Mouse (Mus musculus) c-Kit-positive CD71-positive TER-119-positive erythroid progenitor cells, embryonic 14.5 days (primary cell): ENCODE data around the gene Sox6.

Experiments used
- DNase-seq: peaks from one replicate; pipeline ENCODE4 v3.0.0-alpha.2; 2013; ENCODE audit warnings: low spot score

Sox6 gene

DNA sequence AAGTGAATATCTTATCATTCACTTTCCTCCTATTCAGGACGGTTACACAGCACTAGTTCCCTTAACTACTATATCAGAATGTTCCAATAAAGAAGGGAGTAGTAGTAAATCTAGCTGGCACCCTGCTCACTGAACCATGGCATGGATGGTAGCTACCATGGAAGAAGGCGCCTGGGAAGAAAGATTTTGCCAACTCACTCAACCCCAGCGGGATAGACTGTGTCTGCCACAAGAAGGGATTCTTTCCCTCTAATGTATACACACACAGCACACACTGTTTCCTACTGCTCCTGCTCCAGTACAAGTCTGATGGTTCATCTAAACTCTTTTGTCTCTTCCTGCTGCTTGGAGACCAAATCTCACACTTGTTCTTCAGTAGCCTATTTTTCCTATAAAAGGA, 147.1 kb downstream of the Sox6 start:
- no peak for DNase-seq

DNA sequence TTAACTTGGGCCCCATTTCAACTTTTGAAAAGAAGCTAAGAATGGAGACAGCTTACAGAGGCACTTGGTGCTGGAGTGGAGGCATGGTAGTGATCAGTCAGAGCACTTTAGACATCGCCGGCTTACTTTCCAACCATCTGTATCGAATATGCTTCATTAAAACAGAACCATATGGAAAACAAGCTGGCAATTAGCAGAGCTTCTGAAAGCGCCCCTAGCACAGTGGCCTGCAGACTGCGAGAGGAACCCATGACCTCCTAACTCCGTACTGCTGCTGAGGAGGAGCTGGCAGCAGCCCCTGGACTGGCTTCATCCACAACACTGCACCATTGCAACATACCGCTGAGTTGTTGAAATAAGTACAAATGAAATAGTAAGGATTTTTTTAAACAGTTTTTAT, 148.7 kb downstream of the Sox6 start:
- DNase-seq, result no peak

DNA sequence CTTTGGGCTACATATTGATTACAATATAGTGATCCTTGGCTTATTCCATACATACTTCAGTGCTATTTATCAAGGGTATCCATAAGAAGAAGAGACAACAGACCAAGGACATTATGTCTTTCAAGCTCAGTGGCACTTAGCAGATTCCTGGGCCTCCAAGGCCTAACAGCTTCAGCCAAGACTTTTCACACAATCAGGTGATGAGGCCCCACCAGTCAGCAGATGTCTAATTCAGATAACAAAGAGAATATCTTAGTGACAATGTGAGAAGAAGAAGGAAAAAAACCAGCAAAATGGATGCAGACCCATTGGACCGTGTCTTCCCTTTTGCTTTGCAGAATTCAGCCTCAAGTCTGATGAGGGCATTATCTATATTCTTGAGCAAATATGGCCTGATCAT, 150.0 kb downstream of the Sox6 start:
- peak; percentile 67 for DNase-seq

DNA sequence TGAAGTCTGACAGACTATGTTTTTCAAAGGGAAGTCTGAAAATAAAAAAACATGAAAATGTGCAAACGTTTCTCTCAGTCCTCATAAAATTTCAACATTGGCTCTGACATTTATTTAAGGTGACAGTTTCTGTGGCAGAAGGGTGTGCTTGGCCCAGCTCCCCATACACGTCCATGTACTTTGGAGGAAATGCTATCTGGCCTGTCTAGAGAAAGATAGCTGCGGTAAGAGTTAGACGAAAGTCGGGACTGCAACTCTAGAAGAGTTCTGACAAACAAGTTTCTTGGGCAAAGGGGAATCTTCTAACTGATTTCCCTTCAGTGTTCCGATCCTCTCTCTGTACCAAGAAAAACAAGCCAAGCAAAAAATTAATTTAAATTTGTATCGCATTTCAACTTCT, 150.5 kb downstream of the Sox6 start:
- DNase-seq, result no peak

DNA sequence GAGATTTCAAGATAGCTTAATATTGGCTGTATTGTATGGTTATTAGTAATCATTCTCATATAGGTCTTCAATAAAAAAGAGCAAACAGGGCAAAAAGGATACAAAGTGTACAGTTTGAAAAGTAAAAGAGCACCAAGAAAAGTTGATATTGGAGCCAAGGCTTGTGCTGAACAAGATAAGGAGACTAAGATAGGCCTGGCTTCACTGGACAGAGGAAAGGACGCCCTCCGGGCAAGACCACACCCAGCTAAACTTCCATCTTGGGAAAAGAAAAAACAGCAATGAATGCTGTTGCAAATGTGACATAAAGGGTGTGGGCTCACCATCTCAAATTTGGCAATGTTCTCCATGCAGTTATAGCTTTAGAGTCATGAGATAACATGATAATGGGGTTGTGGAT, 165.7 kb downstream of the Sox6 start:
- no peak for DNase-seq

DNA sequence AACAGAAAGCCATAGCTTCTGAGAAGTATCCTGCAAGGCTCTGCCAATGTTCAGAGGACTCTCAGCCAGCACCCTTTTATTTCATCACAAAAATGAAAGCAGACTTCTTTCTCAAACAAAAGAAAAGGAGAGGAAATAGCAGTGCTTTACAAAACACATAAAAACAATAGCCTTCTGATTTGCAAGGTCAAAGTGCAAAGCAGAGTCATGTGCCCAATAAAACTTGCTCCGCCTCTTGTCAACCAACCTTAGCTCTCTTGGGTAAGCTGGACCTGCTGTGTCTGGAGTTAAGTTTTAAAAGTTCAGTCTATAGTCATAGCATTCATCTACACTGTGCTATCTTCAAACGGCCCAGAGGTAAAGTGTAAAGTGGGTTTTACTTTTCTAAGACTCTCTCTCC, 170.1 kb downstream of the Sox6 start:
- no peak for DNase-seq

DNA sequence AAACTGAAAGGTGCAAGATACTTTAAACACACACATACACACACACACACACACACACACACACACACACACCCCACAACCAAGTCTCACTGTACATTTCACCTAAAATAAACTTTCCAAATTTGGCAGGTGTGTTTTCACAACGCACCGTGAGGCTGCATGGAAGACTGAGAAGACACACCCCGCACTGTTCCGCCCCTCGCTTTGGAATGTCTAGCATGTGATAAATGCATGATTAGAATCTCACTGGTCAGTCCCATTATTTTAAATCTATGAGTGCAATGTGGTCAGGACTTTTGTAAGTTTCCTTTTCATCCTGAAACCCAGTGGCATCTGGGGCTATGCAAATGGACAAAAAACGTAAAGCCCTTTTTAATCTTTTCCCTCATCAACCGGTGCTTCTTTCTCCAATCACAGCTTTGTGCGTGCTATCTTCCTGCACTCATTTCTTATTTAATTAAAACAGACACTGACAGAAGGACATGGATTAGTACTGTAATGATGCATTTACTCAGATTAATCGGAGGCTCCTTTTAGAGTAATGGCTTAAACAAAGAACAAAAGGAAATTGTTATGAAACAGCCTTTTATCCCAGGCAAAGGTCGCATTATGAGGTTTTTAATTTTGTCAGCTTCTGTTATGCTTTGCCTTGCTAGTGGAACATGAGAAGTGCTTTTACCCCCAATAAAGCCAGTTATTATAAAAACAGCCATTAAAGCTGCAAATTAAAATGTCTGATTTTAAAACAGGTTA, 170.9 kb downstream of the Sox6 start:
- no peak for DNase-seq

DNA sequence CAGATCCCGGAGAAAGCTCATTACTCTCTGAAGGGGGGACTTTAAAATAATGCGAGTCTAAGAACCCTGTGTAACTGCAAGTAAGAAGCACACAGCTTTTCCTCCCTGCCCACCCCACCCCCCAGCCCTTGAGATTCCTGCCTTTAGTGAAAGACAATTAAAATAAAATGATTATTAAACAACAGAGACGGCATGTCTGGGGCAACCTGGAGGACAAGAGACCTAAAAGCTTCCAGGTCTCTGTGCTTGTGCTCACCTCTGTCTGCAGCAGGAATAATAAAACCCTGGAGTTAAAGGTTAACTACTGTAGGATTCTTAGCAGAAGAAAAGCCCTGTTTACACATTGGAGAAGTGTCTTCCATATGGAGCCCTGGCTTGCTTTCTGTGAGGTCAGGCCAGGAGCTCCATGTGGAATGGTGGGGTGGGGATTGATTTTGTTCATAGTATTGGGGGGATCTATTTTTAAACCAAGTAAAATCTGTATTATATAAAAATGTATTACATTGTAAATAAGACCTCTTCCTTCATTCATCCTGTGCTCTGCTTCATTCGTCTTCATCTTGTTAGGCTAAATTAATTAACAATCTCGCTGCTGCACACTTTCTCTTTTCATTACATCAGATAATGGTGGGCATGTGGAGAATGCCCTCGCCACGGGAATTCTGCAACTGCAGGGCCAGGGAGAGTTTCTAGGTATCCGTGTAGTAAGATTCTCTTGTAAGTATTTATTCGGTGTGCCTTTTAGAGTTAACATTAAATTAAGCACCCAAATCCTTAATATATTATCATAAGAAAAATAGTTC, 171.7 kb downstream of the Sox6 start:
- no peak for DNase-seq

DNA sequence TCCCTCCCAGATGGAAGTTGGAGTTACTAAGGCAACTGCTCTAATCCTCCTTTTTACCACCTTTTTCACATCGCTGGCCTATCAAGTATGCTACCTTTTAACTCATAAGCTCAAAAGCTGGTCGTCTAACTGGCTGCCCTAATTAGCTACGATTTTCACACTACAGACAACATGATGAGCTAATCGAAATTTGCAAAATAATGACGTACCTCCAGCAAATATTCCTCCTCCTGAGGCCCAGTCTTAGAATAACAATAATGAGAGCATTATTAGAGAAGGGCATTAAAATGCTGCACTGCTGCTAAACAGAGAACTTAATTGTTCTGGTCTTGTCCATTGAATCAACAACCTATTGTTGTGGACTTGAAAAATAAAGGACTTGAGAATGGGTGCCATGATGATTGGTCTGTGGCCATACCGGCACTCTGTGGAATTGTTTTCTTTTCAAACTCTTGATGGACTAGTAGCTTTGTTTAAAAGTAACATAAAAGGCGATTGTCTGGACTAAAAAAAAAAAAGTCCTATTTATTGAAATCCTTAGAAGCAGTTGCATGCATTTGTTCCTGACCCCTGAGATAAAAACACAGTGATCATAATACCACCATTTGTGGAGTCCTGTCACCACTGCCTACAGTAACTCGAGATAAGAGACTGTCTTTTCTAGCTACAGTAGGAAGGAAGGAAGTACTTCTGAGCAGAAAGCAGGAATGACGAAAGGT, 172.5 kb downstream of the Sox6 start:
- no peak for DNase-seq

DNA sequence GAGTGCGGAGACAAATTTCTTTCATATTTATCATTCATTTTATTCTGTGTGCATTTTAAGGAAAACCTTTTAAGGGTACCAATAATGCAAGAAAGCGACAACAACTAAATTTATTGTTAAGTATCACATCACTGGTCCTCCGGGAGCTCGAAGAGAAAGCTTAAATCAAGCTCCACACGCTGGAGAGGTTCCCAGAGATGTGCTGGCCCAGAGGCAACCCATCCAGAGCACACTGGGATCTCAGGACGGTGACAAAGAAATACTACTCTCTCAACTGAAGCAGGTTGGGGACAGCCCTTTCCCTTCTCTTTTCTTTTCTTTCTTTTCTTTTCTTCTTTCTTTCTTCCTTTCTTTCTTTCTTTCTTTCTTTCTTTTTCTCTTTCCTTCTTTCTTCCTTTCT, 173.4 kb downstream of the Sox6 start:
- DNase-seq, result no peak

DNA sequence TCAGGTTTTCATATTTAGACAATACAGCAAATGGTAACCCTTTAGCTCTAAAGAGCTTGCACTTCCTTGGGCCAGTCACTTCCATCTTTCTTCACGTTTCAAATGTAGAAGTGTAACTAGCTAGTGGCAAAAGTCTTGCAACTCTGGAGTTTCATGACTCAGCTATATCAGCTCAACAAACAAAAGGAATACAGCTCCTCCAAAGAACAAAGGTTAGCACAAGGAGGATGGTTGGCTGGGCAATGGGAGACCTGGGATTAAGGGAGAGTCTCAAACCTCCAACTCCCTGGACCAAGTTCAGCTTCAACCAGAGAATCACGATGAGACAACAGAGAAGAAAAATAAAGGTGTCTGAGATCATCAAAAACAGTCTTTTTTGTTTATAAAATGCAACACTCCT, 174.2 kb downstream of the Sox6 start:
- DNase-seq, result no peak

DNA sequence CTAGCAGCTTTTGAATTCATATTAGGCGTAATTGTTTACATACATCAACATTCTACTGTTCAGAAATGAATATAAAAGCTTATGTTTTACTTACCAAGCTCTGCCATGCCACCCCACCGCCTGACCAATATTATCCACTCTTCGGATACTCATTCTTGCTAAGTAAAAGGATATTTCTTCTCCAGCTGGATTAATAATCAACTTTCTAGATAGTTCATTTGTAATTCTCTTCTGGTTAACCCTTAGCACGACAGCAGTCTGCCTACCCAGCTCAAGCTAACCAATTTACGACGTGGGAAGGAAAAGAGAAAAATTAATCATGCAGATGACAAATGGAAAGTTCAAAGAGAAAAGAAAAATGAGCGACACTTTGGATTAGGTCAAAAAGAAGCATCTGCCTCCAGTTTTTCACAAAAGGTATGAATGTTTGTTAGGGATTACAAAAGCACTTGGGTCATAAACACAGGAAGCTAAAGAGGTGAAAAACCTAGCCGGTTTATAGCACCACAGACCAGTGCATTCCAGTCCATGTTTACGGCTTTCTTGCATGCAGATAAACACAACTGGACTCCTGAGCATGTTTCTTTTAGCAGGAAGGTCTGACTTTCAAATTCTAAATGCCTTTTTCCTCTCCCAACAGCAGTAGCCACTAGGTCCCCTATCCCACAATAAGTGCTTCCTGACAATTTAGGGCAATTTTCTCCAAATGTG, 178.8 kb downstream of the Sox6 start:
- DNase-seq, result no peak

DNA sequence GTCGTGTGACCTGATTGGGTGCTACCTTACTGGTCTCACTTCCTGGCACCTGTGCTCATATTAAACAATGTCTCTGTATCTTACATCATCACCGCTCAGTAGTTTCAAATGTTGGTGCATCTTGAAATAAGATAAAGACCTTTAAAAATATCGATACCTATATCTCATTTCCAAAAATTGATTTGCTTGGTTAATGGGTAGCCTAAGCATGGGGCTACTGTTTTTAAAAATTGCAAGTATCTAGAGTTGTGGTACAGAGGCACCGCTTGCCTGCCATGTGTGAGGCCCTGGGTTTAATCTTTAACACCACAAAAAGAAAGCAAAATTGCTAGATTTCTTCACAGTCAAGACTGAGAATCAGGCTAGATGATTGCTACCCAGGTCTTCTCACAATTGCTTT, 187.5 kb downstream of the Sox6 start:
- no peak for DNase-seq

DNA sequence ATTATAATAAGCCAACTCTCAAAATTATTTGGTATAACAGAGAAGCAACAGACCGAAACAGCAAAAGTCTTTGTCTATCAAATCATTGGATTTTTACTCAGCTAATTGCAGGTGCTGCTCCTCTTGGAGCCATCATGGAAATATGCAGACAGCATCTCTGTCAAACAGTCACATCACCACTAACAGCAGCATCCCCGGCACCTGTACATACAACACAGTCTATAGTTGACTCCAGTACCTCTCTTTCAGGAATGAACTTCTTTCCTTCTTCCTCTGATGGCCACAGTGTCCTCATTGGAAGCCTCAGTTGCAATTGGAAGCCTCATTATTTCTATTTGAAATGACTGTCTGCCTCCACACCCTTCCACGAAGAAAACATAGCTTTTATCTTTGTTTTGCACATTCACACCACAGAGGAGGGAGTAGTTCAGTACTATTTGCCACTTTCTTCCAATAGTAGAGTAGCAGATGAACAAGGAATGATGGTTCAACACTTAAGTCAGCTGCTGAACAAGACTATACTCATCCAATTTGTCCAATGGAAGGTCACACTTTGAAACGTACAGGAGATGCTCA, 192.7 kb downstream of the Sox6 start:
- DNase-seq, result peak; percentile 80

DNA sequence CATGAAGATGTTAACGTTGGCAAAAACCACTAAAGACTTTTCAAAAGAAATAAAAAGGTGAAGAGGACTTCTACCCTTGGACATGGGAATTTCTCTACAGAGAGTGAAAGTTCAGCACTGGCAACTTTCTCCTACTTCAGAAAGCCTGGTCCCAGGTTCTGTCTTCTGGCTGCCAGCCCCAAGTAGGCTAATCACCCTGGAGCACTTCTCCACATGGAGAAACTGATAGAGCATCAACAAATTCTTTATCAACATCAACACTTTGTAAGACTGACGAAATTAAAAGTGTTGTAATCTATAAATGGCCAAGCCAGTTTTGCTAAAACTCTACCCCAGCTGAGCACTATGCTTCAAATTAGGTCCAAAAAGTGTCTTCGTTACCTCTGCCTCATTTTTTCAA, 193.7 kb downstream of the Sox6 start:
- peak; percentile 78 for DNase-seq

DNA sequence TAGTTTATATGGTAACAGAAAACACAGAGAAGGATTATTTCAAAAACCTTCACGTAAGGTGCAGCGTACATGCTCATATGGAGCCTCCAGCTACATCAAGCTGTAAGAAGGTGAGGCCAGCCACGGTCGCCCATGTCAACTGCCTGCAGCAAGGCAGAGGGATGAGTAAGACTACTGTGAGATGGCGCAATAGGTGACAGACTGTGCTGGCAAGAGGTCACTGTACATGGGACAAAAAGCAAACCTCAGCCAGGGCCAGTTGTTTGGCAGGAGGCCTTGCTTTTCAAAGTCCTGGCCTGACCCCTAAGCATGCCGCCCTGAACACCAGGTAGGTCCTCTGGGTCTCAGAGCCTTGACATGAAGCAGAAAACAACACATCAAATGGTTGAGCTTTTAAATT, 194.2 kb downstream of the Sox6 start:
- DNase-seq, result peak; percentile 62

DNA sequence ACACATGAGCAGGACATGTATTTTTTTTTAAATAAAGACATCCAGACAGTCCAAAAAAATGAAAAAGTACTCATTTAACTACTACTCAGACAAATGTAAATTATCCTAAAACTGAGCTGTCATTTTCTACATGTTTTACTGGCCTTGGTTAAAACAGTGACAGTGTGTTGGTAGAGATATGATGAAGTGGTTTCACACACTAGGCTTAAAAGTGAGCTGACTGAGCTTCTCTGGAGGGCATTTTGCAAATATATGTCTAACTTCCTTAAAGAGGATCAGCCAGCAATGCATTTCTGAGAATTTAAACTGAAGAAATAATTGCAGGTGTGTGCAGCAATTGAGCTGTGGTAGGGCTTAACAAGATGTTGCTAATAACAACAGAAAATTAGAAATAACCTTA, 196.3 kb downstream of the Sox6 start:
- DNase-seq, result no peak

DNA sequence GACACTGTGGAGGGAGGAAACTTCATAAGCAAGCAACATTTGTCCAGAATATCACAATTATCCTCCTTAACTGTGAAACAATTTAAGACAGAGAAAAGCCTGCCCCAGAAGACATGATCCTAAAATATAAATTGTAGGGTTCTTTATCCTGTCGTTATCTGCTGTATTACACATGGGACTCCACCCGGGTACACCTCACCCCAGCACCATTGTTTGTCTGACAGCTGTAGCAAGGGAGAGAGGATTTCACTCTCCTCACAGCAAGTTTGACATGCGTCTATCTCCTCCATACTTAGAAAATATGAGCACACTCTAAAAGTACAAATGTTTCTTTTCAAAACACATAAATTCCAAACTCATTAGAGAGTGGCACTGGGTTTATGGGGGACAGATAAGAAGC, 198.0 kb downstream of the Sox6 start:
- DNase-seq, result no peak

DNA sequence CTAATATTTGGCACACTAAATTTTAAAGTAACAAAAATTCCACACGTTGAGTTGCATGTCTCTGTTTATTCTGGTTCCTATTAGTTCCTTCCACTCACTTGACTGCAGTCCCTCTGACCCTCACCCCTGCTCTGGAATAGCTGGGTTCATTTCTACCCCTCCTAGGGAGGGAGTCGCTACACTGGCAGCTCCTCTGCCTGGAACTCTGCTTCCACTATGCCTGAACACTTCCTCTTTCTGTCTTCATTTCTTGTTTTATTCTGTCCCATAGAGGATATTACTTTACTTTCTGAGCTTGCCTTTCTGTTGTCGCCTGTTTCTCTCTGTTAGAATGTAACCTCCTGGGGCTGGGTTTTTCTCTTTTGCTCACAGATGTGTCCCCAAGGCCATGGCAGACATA, 203.6 kb downstream of the Sox6 start:
- DNase-seq, result no peak

DNA sequence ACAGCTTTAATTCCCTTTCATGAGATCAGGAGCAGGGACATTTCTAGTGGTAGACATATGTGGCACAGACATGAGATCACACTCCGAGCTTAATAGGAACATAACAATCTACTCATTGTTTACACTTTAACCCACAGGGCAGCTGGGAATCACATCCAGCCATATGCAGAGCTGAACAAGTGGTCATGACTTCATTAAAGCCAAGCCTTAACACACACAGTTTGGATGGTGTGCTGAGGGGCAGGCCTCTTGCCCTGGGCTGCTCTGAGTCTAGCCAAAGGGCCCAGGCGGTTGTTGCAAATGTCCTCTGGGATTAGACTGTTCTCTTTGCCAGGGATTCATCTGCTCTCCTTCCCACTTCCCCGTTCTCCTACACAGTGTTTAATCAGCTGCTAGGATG, 204.9 kb downstream of the Sox6 start:
- no peak for DNase-seq

DNA sequence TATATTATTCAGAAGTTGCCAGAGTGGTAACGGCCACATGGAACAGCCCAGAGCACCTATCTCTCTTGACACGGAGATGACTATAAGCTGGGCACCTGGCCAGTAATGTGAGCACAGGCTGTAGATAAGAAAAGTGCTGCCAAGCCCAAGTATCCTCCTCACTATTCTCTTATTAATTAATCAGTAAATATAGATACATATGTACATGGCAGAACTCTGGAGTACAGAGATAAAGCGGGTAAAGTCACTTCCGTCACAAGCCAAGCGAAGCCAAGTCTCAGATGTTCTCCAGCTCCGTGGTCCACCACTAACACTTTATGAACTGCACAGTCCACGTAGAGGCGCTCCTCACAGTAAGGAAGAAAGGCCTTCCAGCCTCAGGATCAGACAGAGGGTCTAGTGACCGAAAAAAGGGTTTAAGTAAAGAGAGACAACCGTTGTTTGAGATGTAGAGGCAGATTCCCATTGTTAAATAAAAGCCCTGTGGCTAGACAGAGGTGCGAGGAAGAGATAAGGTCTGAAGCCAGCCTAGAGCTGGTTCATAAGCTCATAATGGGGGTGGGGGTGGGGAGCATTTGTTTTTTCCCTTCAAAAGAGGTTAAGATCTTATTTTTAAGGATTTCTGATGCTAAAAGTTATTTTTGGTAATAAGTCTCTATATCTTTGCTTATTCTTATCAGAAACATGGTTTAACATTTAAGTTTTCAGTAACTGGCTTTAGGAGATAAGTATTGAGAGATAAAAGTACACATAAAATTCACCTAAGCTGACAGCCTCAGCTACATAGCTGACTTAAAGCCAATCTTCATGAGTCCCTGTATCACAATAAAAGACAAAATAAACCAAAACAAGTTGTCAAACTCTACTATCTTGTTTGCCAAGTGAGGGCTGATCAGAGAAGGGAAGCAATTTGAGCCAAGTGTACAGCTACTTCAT, 207.4 kb downstream of the Sox6 start:
- peak; percentile 88 for DNase-seq
